Mouse (Mus musculus) hindlimb bud, embryonic 11.5 days (tissue): ENCODE results near the gene Rpl15.
"Not testable (repeated sequence)": the region's sequence is repeated elsewhere in the genome, so short reads cannot be mapped to it uniquely, and the experiment has no call there.

Experiments
- DNase-seq: peaks from one replicate; pipeline ENCODE4 v3.0.0-alpha.2; 2012; ENCODE audit warnings: low read depth, low spot score; ENCODE audit errors: extremely low spot score

Rpl15 gene

GRCm38 (mm10) chr14:18242638-18243130, 28.5 kb downstream of the Rpl15 start:
- DNase-seq = no peak

GRCm38 (mm10) chr14:18241786-18242185, 29.4 kb downstream of the Rpl15 start:
- no peak for DNase-seq

- DNase-seq = no peak
These were observed 31.1 kb downstream of the Rpl15 start for GRCm38 (mm10) chr14:18240132-18240531.

- peak; percentile 96 for DNase-seq
These were observed 32.1 kb downstream of the Rpl15 start, which contains the start of gene Nr1d2 for GRCm38 (mm10) chr14:18238750-18239731. Gene Nr1d2 (minus strand): TSS chr14:18239127.

GRCm38 (mm10) chr14:18238131-18238749, 33.0 kb downstream of the Rpl15 start:
- peak; percentile 81 for DNase-seq

GRCm38 (mm10) chr14:18237381-18237780, 33.8 kb downstream of the Rpl15 start:
- no peak for DNase-seq

GRCm38 (mm10) chr14:18236496-18237235, 34.5 kb downstream of the Rpl15 start:
- not testable (repeated sequence) for DNase-seq

GRCm38 (mm10) chr14:18233981-18234960, 36.9 kb downstream of the Rpl15 start:
- no peak for DNase-seq

GRCm38 (mm10) chr14:18233076-18233475, 38.1 kb downstream of the Rpl15 start:
- DNase-seq = no peak

GRCm38 (mm10) chr14:18231866-18232265, 39.3 kb downstream of the Rpl15 start:
- DNase-seq = not testable (repeated sequence)

GRCm38 (mm10) chr14:18229751-18230150, 41.4 kb downstream of the Rpl15 start:
- DNase-seq = not testable (repeated sequence)

GRCm38 (mm10) chr14:18226181-18226580, 45.0 kb downstream of the Rpl15 start:
- DNase-seq = not testable (repeated sequence)

GRCm38 (mm10) chr14:18225431-18225830, 45.8 kb downstream of the Rpl15 start:
- not testable (repeated sequence) for DNase-seq

- DNase-seq = no peak
These were observed 49.2 kb downstream of the Rpl15 start for GRCm38 (mm10) chr14:18221977-18222376.
